Mouse (Mus musculus): ENCODE data around the gene Ankrd10. TPM values are rescaled to one million over a fixed set of nuclear protein-coding genes. Genes with fewer than 3 reads are reported as not detected.

Ankrd10 gene
- polyA plus RNA-seq, 1 experiment from 2014 or later: 115 TPM

DNA sequence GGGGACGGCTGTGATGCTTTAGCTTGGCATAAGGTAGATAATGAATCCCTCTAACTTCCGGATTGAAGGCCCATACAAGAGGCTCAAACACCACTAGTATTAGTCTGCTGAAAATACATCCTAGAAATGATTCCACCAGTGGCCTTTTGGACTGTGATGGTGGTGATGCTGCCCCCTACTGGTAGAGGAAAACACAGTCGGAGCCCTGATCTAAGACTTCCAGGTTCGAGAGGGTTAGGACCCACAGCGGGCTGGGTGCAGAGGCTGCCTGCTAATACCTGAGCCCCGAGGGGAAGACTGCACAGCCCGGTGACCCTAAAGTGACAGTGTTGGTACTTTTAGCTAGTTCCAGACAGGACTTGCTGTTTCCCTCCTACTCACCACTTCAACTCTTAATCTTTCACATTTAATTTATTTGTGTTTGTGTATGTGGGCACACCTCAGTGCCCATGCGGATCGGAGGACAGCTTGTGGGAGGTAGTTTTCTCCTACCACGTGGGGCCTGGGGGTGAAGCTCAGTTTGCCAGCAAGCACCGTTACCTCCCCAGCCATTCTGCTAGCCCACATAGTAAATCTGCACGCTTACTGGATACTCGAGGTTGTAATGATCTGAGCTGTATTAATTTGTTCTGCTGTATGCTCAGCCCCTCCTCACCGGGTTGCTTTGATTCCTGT, 33.4 kb downstream of the Ankrd10 start:
- Histone ChIP-seq H3K4me3 (no peak overlapping the region), H3K36me3 (peaks cover 18% of the 10 kb centered on the region), H3K4me2 (replicated peaks) (no peak overlapping the region), H3K27ac (no peak overlapping the region), H3K4me1 (no peaks in the 10 kb centered on the region), H3K9ac (no peak overlapping the region), H3K9me3 (no peaks in the 10 kb centered on the region), H3K27me3 (no peaks in the 10 kb centered on the region)
- WGBS: 35% methylated on average over 14 of the region's 14 CpGs
- peak; percentile 61 for ATAC-seq (ENCODE audit: low FRiP score, low read depth)

DNA sequence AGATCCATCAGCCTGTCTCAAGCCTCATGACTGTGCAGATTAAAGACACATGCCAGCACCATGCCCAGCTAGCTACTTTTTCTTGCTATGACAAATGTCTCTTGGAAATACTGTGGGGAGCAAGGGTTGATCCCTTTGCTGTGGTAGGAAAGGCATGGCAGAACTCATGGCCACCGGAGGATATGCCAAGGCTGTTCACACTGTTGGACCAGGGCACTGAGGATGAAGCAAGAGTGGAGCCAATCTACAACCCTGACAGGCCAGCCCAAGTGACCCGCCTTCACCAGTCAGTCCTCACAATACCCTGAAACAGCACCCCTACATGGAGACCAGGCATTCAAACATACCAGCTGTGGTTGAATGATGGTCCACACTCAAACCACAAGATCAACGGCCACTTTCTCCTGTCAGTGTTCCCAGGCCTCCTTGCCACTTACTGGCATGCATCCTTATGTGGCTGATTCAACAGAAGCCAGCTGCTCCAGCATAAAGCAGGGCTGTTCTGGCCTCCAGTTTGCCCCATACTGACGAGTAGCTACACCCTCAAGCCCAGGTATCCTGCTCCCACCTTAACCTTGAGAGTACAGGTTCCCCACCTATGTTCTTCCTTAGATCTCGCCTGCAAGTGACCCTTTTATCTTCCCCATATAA, 35.1 kb downstream of the Ankrd10 start:
- Histone ChIP-seq H3K36me3 (peaks cover 6% of the 10 kb centered on the region), H3K27ac (no peak overlapping the region), H3K27me3 (no peaks in the 10 kb centered on the region), H3K9me3 (no peaks in the 10 kb centered on the region), H3K4me2 (replicated peaks) (no peak overlapping the region), H3K4me1 (no peaks in the 10 kb centered on the region), H3K9ac (no peak overlapping the region), H3K4me3 (no peak overlapping the region)
- 84% methylated on average over 5 of the region's 5 CpGs for WGBS
- no peak for ATAC-seq (ENCODE audit: low FRiP score, low read depth)

DNA sequence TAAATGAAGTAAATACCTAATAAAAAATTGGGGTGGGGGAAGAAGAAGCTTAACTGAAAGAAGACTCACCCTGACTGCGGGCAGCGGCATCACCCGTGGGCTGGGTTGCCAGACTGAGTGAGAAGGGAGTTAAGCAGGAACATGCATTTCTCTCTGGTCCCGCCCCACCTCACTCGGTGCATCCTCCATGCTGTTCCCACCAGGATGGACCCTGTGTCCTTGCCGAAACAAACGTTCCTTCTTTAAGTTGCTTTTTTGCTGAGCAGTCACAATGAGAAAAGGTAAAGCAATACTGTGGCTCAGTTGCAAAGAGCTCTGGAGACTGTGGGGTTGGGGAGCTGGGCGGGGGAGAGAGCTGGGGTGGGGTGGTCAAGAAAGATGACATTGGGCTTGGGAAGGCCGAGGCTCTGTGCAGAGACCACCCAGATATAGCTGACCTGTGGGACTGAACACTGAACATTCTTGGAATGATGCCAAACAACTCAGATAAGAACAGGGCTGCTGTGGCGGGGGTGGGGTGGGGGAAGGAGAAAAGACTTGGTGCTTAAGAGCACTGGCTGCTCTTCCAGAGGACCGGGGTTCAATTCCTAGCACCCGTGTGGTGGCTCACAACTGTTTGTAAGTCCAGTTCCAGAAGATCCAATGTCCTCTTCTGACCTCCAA, 42.2 kb downstream of the Ankrd10 start:
- H3K27ac ChIP-seq: no peak overlapping the region
- no peak overlapping the region for H3K4me3 ChIP-seq
- 74% methylated on average over 12 of the region's 12 CpGs for WGBS
- no peaks in the 10 kb centered on the region for H3K27me3 ChIP-seq
- H3K4me2 ChIP-seq (replicated peaks): no peak overlapping the region
- ATAC-seq (ENCODE audit: low FRiP score, low read depth): no peak
- peaks cover 15% of the 10 kb centered on the region for H3K4me1 ChIP-seq
- H3K36me3 ChIP-seq: no peaks in the 10 kb centered on the region
- H3K9ac ChIP-seq: no peak overlapping the region
- no peaks in the 10 kb centered on the region for H3K9me3 ChIP-seq

DNA sequence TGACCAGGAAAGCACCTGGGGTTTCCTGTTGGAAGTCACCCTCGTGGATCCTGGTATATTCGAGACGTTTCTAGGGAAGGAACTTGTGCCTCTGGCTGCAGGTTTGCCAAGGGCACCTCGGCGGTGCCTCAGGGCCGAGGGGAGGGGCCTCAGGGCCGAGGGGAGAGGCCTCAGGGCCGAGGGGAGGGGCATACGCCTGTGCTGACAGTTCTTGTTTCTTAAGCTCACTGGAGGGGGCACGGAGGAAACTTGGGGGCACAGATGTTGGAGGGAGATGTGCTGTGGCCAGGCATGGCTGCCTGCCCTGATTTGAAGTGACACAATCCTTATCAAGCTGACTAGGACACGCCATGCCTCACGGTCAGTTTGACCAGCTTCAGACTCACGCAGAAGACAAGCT, 43.3 kb downstream of the Ankrd10 start:
- ATAC-seq (ENCODE audit: low FRiP score, low read depth): no peak
- Histone ChIP-seq H3K9ac (no peak overlapping the region), H3K36me3 (no peaks in the 10 kb centered on the region), H3K9me3 (no peaks in the 10 kb centered on the region), H3K4me3 (no peak overlapping the region), H3K4me2 (replicated peaks) (no peak overlapping the region), H3K4me1 (peaks cover 15% of the 10 kb centered on the region), H3K27ac (no peak overlapping the region), H3K27me3 (no peaks in the 10 kb centered on the region)
- 41% methylated on average over 13 of the region's 13 CpGs for WGBS

DNA sequence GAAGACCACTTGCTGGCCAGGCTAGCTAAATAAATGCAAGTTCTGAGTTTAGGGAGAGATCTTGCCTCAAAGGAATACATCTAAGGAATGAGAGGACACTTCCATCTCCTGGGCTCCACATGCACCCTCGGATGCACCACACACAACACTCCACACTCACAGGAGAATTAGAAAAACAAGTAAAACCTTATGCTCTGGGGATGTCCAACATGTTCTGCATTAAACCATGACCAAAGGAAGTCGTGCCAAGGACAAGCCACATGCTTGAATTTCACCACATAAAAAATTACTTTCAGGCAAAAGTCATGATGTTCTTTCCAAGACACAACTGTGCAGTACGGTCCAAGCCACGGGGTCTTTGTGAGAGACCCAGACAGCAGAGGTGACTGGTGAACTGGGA, 43.7 kb downstream of the Ankrd10 start:
- H3K4me2 ChIP-seq (replicated peaks): no peak overlapping the region
- no peaks in the 10 kb centered on the region for H3K27me3 ChIP-seq
- H3K4me3 ChIP-seq: no peak overlapping the region
- H3K36me3 ChIP-seq: no peaks in the 10 kb centered on the region
- H3K4me1 ChIP-seq: peaks cover 17% of the 10 kb centered on the region
- 70% methylated on average over 4 of the region's 4 CpGs for WGBS
- no peak overlapping the region for H3K9ac ChIP-seq
- no peak overlapping the region for H3K27ac ChIP-seq
- ATAC-seq (ENCODE audit: low FRiP score, low read depth): no peak
- H3K9me3 ChIP-seq: no peaks in the 10 kb centered on the region

DNA sequence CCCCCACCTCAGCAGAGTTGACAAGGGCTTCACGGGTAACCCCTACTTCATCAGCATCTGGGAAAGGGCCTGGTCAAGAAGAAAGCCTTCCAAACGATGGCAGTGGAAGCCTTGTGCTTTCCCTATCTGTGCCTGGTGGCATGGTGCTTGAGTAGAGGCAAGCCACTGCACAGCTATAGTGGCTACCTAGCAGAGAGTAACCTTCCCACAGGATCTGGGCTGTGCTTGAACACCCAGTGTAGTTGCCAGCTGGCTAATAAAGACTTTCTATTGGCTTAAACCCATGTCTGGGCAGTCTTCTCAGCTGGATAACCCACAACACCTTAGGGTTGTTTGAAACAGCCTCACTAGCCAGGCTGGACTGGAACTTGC, 49.2 kb downstream of the Ankrd10 start:
- WGBS: 10% methylated on average over 2 of the region's 2 CpGs
- H3K27ac ChIP-seq: peak overlapping the region; percentile 95
- ATAC-seq (ENCODE audit: low FRiP score, low read depth): peak; percentile 62

DNA sequence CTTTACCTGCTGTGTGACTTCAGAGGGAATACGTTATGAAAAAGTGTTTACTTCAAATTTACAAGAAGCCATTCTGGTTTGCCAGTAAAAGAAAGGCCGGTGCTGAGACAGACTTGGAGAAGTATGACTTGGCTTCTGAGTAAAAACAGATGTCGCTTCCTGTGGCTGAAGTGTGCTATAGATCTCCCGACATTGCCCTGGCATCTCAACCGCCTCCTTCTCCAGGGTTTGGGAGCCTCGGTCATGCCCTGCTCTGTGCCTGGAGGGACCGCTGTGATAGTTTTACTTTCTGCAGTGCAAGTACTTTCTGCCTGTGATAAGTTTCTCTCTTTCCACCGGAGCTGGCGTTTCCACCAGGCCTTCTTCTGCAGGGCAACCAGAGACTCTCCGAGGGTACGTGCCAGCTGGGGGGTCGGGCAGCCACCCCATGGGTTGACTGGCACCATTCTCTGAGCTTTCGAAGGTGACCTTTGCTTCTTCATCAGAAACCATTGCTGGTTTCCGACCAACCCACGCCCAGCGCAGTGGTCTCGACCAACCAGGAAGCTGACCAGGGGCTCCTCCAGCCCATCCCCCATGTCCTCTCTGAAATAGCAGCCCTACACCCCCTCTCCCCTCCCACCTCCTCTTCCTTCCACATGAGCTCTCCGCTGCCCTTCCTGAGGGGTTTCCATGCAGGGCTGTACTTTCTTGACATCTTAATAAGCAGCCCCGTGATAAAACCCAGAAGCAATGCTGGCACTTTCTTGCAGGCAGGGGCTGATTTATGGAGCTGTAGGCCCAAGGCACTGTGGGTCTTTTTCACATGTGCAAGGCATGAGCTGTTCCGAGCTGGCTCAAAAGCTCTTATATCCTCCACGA, 49.8 kb downstream of the Ankrd10 start:
- peak; percentile 91 for ATAC-seq (ENCODE audit: low FRiP score, low read depth)
- Histone ChIP-seq H3K4me2 (replicated peaks) (peak overlapping the region; percentile 56), H3K9ac (0 out of 2 replicates have a peak overlapping the region, but pooled peaks have one; percentile 15), H3K27ac (peak overlapping the region; percentile 95), H3K9me3 (peaks cover 10% of the 10 kb centered on the region), H3K4me3 (peak overlapping the region; percentile 11), H3K27me3 (no peaks in the 10 kb centered on the region), H3K36me3 (no peaks in the 10 kb centered on the region), H3K4me1 (peaks cover 21% of the 10 kb centered on the region)
- whole genome bisulfite sequencing: 23% methylated on average over 21 of the region's 21 CpGs

More for the DNA sequence above, 49.2 kb downstream of the Ankrd10 start:
- peak overlapping the region; percentile 56 for H3K4me2 ChIP-seq (replicated peaks)
- H3K4me3 ChIP-seq: no peak overlapping the region
- H3K9me3 ChIP-seq: peaks cover 10% of the 10 kb centered on the region
- H3K9ac ChIP-seq: no peak overlapping the region
- H3K27me3 ChIP-seq: no peaks in the 10 kb centered on the region
- peaks cover 21% of the 10 kb centered on the region for H3K4me1 ChIP-seq
- no peaks in the 10 kb centered on the region for H3K36me3 ChIP-seq

DNA sequence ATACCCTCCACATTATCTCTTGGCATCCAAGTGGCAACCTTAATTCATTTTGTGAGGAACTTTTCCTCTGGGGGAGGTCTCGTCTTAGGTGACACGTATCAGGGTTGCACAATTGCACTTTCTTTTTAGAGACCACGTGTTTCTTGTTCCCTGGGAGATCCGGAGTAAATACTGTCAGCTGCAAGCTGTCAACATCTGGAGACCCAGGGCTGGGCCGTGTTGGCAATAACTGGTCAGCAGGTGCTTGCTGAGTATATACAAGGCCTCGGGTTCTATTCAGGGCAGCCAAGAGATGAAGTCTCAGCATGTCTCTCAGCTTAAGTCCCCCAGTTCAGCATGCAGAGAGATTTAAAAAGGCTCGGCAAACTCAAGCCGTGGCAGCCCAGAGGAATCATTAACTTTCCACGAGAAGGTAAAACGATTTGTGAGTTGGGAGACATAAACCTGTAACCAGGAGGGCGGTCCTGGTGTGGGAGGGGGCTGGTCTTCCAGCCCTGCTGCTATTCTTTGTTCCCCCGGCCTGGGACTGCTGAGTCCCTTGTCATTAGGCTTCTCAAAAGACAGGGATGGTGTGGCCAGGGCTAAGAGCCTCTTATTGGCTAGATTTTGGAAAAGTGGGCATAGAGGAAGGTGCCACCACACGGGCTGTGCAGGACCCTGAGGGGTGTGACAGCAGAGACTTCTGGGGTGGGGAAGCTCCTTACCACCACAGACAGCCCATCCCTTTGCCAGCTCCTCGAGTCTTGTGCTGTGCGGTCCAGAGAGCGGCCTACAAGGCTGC, 59.8 kb downstream of the Ankrd10 start:
- Histone ChIP-seq H3K4me2 (replicated peaks) (no peak overlapping the region), H3K9me3 (no peaks in the 10 kb centered on the region), H3K4me1 (peaks cover 22% of the 10 kb centered on the region), H3K4me3 (no peak overlapping the region), H3K36me3 (no peaks in the 10 kb centered on the region), H3K9ac (0 out of 2 replicates have a peak overlapping the region, but pooled peaks have one; percentile 19), H3K27ac (peak overlapping the region; percentile 56; the same call in 1 of the 2 replicates), H3K27me3 (no peaks in the 10 kb centered on the region)
- ATAC-seq (ENCODE audit: low FRiP score, low read depth): peak; percentile 74
- 36% methylated on average over 16 of the region's 16 CpGs for WGBS

DNA sequence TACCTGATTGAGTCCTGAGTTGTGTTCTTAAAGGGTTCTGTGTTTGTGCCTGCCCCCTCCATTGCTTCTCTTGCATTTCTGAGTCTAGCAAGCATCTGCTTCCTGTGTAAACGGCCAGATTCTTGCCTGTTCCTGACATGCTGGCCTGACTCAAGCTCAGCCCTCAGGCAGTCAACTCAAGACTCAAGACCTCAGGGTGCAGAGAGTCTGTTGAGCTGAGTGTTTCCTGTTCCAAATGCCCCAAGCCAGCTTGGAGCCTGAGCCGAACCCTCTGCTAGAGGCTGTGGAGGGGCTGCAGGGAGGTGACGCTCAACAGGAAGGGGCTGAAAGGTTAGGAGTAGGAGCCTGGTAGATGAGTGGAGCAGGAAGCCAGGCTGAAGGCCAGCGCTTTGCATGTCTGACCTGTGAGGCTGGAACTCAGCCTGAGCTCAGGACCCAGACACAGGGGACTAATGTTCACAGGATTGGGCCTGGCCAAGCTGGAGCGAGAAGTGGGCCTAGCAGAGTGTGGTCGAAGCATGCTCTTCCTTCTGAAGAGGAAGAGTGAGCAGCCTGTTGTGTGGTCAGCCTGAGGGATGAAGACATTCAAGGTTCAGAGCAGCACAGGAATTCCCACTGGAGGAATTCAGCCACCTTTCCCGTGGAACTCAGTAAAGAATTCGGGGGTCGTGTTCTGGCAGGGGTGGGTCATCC, 60.5 kb downstream of the Ankrd10 start:
- Histone ChIP-seq H3K9ac (0 out of 2 replicates have a peak overlapping the region, but pooled peaks have one; percentile 26), H3K4me3 (no peak overlapping the region), H3K4me2 (replicated peaks) (no peak overlapping the region), H3K27me3 (no peaks in the 10 kb centered on the region), H3K9me3 (no peaks in the 10 kb centered on the region), H3K4me1 (peaks cover 24% of the 10 kb centered on the region), H3K27ac (peak overlapping the region; percentile 56; the same call in 1 of the 2 replicates), H3K36me3 (no peaks in the 10 kb centered on the region)
- no peak for ATAC-seq (ENCODE audit: low FRiP score, low read depth)
- WGBS: 52% methylated on average over 9 of the region's 9 CpGs

DNA sequence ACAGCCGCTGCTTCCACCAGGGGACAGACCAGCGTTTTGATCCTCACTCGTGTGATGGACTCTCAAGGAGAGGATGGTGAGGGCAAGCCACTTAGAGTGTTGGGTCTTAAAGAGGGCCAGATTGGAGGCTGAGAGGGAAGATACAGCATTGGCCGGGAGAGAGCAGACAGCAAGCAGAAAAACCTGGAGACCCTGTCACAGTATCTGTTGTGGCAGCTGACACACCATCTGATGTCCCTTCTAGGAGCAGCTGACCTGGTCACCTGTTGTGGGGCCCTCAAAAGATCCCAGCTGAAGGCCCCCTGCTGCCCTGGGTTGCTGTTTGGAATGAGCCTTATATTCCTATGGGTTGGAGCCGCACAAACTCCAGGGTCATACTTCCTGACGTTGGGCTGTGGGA, 63.1 kb downstream of the Ankrd10 start:
- Histone ChIP-seq H3K27ac (no peak overlapping the region), H3K36me3 (peaks cover 7% of the 10 kb centered on the region; the same call in 1 of the 2 replicates), H3K4me3 (no peak overlapping the region), H3K9ac (no peak overlapping the region), H3K4me2 (replicated peaks) (no peak overlapping the region), H3K27me3 (no peaks in the 10 kb centered on the region), H3K4me1 (peaks cover 40% of the 10 kb centered on the region), H3K9me3 (no peaks in the 10 kb centered on the region)
- no peak for ATAC-seq (ENCODE audit: low FRiP score, low read depth)
- 77% methylated on average over 6 of the region's 6 CpGs for WGBS

DNA sequence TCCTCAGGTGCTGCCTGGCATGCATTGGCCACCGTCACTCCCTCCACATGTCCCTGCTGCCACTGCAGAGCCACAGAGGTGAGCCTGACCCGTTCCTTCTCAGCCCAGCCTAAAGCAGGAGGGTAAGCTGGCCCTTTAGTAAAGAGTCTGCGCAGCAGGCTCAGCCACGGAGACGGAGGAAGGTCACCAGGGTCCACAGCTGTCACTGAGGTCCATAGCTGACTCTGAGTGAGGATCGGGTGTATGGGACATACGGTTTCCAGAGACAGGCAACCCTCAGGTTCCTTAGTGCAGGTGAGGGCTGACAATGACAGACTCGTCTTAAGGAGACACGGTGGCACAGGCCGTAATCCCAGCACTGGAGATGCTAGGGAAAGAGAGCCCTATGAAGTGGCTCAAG, 63.6 kb downstream of the Ankrd10 start:
- no peak overlapping the region for H3K9ac ChIP-seq
- no peaks in the 10 kb centered on the region for H3K27me3 ChIP-seq
- H3K4me3 ChIP-seq: no peak overlapping the region
- ATAC-seq (ENCODE audit: low FRiP score, low read depth): no peak
- H3K36me3 ChIP-seq: peaks cover 10% of the 10 kb centered on the region
- no peak overlapping the region for H3K27ac ChIP-seq
- H3K4me2 ChIP-seq (replicated peaks): no peak overlapping the region
- WGBS: 86% methylated on average over 10 of the region's 10 CpGs
- peaks cover 40% of the 10 kb centered on the region for H3K4me1 ChIP-seq
- no peaks in the 10 kb centered on the region for H3K9me3 ChIP-seq
